Mouse (Mus musculus): ENCODE measurements around the gene Hist3h2ba.

The Hist3h2ba gene

DNA sequence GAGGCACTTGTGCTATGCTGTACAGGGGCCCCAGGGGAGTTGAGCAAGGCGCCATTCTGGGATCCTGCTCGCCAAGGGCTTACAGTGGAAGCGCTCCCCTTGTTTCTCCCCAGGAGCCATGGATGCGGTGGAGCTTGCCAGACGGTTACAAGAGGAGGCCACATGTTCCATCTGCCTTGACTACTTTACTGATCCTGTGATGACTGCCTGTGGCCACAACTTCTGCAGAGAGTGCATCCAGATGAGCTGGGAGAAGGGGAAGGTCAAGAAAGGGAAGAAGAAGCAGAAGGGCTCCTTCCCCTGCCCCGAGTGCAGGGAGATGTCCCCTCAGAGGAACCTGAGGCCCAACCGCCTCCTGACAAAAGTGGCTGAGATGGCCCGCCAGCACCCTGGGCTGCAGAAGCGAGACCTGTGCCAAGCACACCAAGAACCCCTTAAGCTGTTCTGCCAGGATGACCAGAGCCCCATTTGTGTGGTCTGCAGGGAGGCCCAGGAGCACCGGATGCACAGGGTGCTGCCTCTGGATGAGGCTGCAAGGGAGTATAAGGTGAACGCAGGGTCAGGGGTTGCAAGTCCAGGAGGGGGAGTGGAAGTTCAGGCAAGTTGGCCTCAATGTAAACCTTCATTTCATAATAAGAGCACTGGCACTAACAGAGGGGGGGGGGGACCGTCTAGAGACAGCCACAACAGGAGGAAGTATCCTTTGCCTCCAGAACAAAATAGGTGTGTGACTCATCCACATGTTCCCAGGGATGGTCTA, 16.5 kb downstream of the Hist3h2ba start:
- Histone ChIP-seq H3K27me3 (ENCODE audit: control insufficient read depth, insufficient read depth, low read length, poor library complexity, severe bottlenecking) (no peaks in the 10 kb centered on the region), H3K36me3 (ENCODE audit: control insufficient read depth, insufficient read depth, low read length, poor library complexity, severe bottlenecking) (no peaks in the 10 kb centered on the region)
- DNase-seq (ENCODE audit: low read depth, low spot score): no peak

DNA sequence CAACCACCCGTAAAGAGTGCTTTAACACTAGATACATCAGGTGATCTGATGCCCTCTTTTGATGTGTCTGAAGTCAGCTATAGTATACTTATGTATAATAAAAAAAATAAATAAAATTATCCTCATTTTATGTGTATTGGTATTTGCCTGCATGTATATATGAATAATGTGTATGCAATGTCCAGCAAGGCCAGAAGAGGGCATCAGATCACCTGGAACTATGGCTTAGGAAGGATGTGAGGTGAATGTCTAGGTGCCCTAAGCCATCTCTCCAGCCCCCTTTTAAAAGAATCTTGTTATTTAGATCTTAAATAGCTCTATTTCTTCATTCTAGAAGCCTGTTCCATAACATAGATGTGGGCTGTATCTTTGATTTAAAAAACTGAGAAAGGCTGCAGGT, 18.6 kb downstream of the Hist3h2ba start:
- Histone ChIP-seq H3K27me3 (ENCODE audit: control insufficient read depth, insufficient read depth, low read length, poor library complexity, severe bottlenecking) (no peaks in the 10 kb centered on the region), H3K36me3 (ENCODE audit: control insufficient read depth, insufficient read depth, low read length, poor library complexity, severe bottlenecking) (no peaks in the 10 kb centered on the region)
- DNase-seq (ENCODE audit: low read depth, low spot score): peak; percentile 83

DNA sequence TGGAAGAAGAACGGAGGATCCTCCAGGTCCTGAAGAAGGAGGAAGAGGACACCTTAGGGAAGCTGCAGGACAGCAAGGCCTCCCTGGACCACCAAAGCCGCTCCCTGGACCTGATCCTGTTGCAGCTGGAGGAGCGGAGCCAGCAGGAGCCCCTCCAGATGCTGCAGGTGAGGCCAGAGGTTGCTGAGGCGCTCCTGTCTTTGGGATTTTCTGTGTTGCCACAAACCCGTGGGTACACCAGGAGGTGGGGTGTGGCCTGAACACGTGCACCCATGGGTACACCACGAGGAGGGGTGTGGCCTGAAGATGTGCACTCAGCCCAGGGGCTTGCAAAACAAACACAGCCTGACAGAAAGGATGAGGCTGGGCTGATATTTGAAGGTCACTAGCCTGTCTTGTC, 19.8 kb downstream of the Hist3h2ba start:
- Histone ChIP-seq H3K27me3 (ENCODE audit: control insufficient read depth, insufficient read depth, low read length, poor library complexity, severe bottlenecking) (no peaks in the 10 kb centered on the region), H3K36me3 (ENCODE audit: control insufficient read depth, insufficient read depth, low read length, poor library complexity, severe bottlenecking) (no peaks in the 10 kb centered on the region)
- DNase-seq (ENCODE audit: low read depth, low spot score): no peak

GRCm38 (mm10) chr11:58969027-58969426, 20.3 kb downstream of the Hist3h2ba start:
- no peak for DNase-seq (ENCODE audit: low read depth, low spot score)
- Histone ChIP-seq H3K27me3 (ENCODE audit: control insufficient read depth, insufficient read depth, low read length, poor library complexity, severe bottlenecking) (no peaks in the 10 kb centered on the region), H3K36me3 (ENCODE audit: control insufficient read depth, insufficient read depth, low read length, poor library complexity, severe bottlenecking) (no peaks in the 10 kb centered on the region)

GRCm38 (mm10) chr11:58969659-58970058, 20.9 kb downstream of the Hist3h2ba start:
- no peaks in the 10 kb centered on the region for H3K27me3 ChIP-seq (ENCODE audit: control insufficient read depth, insufficient read depth, low read length, poor library complexity, severe bottlenecking)
- H3K36me3 ChIP-seq (ENCODE audit: control insufficient read depth, insufficient read depth, low read length, poor library complexity, severe bottlenecking): no peaks in the 10 kb centered on the region
- DNase-seq (ENCODE audit: low read depth, low spot score): peak; percentile 34

- no peak for DNase-seq (ENCODE audit: low read depth, low spot score)
- no peaks in the 10 kb centered on the region for H3K36me3 ChIP-seq (ENCODE audit: control insufficient read depth, insufficient read depth, low read length, poor library complexity, severe bottlenecking)
- H3K27me3 ChIP-seq (ENCODE audit: control insufficient read depth, insufficient read depth, low read length, poor library complexity, severe bottlenecking): no peaks in the 10 kb centered on the region
Measured at GRCm38 (mm10) chr11:58970831-58971530, 22.3 kb downstream of the Hist3h2ba start.

- DNase-seq (ENCODE audit: low read depth, low spot score): no peak
- Histone ChIP-seq H3K36me3 (ENCODE audit: control insufficient read depth, insufficient read depth, low read length, poor library complexity, severe bottlenecking) (no peaks in the 10 kb centered on the region), H3K27me3 (ENCODE audit: control insufficient read depth, insufficient read depth, low read length, poor library complexity, severe bottlenecking) (no peaks in the 10 kb centered on the region)
Measured at GRCm38 (mm10) chr11:58971796-58972195, 23.1 kb downstream of the Hist3h2ba start.

DNA sequence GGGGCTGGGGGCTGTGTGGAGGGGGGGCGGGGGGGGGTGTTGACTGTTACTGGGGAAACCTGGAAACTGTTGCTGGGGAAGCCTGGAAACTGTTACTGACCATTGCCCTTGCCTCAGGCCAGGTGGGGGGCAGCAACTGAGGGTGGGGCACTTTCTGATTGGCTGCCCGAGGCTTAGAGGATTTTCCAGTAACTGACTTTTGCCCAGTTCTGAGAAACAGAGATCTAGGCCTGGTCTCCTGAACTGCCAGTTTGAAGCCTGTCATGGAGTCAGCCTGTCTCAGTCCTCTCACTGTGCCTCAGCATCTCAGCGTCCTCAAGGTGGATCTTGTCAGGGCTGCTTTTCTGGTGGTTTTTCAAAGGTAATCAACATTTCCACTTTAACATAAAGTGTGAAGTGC, 25.7 kb downstream of the Hist3h2ba start:
- H3K27me3 ChIP-seq (ENCODE audit: control insufficient read depth, insufficient read depth, low read length, poor library complexity, severe bottlenecking): no peaks in the 10 kb centered on the region
- no peaks in the 10 kb centered on the region for H3K36me3 ChIP-seq (ENCODE audit: control insufficient read depth, insufficient read depth, low read length, poor library complexity, severe bottlenecking)
- DNase-seq (ENCODE audit: low read depth, low spot score): no peak

DNA sequence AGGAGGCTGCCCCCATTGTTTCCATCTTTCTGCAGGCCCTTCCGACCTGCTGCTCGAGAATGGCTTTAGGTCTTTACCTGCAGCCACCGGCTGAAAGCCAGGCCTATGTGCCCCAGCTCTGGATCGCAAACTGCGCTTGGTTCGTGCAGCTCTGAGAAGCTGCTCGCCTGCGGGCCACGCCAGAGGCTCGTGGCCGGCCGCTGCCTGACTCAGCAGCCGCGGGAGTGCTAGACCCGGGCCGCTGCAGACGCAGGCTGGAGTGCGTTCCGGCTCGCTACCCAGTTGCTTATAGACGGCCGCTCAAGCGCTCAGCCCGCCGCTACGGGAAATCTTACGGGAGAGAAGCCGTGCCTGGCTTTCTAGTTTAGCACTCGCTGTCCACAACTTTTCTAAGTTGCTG, 28.4 kb downstream of the Hist3h2ba start:
- peak; percentile 36 for DNase-seq (ENCODE audit: low read depth, low spot score)
- Histone ChIP-seq H3K27me3 (ENCODE audit: control insufficient read depth, insufficient read depth, low read length, poor library complexity, severe bottlenecking) (no peaks in the 10 kb centered on the region), H3K36me3 (ENCODE audit: control insufficient read depth, insufficient read depth, low read length, poor library complexity, severe bottlenecking) (no peaks in the 10 kb centered on the region; the same call in none of the 2 replicates)

DNA sequence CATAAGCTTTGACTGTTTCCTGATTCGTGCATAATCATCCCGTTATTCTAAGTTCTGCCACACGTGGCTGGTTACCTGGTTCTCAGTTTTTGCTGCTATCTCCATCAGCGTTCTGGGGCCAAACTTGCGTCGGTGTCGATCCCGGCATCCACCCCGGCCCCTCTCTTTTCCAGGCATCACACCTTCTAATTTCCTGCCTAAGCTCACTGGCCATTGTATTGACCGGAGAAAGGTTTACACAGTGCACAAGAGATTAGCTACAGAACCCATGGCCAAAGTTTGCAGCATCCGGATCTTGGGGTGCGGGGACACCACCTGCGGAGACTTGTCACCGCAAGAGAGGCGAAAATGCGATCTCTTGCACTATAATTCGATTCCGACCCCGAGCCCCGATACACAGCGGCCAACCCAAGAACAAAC, 28.9 kb downstream of the Hist3h2ba start:
- DNase-seq (ENCODE audit: low read depth, low spot score): peak; percentile 36
- H3K36me3 ChIP-seq (ENCODE audit: control insufficient read depth, insufficient read depth, low read length, poor library complexity, severe bottlenecking): no peaks in the 10 kb centered on the region; the same call in none of the 2 replicates
- H3K27me3 ChIP-seq (ENCODE audit: control insufficient read depth, insufficient read depth, low read length, poor library complexity, severe bottlenecking): no peaks in the 10 kb centered on the region

DNA sequence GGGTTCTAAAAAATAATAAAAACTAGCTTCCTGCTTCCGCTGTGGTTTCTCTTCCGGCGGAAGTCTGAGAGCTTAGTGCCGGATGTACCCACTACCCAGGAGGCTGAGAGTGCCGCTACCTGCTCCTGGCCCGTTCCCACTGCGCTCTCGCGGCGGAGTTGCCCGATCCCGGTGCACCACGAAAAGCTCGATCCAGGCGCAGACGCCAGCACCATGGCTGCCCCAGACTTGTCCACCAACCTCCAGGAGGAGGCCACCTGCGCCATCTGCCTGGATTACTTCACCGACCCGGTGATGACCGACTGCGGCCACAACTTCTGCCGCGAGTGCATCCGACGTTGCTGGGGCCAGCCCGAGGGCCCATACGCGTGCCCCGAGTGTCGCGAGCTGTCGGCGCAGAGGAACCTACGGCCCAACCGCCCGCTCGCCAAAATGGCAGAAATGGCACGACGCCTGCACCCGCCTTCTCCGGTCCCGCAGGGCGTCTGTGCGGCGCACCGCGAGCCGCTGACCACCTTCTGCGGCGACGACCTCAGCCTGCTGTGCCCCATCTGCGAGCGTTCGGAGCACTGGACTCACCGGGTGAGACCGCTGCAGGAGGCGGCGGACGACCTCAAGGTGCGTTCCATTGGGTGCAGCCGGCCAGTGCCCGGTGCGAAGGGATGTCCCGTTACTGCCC, 29.4 kb downstream of the Hist3h2ba start, which contains the start of gene Trim11:
Gene Trim11, plus strand, starts transcription at position 67 of the 679 bp plus-strand sequence.
- no peaks in the 10 kb centered on the region; the same call in none of the 2 replicates for H3K36me3 ChIP-seq (ENCODE audit: control insufficient read depth, insufficient read depth, low read length, poor library complexity, severe bottlenecking)
- peak; percentile 73 for DNase-seq (ENCODE audit: low read depth, low spot score)
- H3K27me3 ChIP-seq (ENCODE audit: control insufficient read depth, insufficient read depth, low read length, poor library complexity, severe bottlenecking): no peaks in the 10 kb centered on the region

GRCm38 (mm10) chr11:58978706-58979030, 29.9 kb downstream of the Hist3h2ba start:
- no peak for DNase-seq (ENCODE audit: low read depth, low spot score)
- Histone ChIP-seq H3K36me3 (ENCODE audit: control insufficient read depth, insufficient read depth, low read length, poor library complexity, severe bottlenecking) (no peaks in the 10 kb centered on the region; the same call in none of the 2 replicates), H3K27me3 (ENCODE audit: control insufficient read depth, insufficient read depth, low read length, poor library complexity, severe bottlenecking) (no peaks in the 10 kb centered on the region)

DNA sequence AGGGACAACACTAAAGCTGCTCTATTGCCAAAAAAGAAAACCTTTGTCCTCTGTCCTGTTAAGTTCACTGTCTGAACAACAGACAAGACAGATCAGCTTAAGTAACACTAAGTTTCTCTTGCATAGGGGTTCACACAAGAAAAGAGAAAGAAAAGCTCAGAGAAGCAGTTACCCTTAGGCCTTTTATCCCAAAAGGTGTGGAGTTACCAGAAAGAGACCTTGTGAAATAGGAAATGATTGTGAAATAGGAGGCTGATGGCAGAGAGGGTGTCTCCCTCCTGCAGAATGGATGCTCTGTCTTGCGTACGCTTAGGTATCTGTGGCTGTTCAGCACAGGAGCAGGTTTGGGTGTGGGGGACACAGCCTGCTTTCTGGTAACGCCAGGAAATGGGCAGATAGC, 30.5 kb downstream of the Hist3h2ba start:
- Histone ChIP-seq H3K36me3 (ENCODE audit: control insufficient read depth, insufficient read depth, low read length, poor library complexity, severe bottlenecking) (no peaks in the 10 kb centered on the region; the same call in none of the 2 replicates), H3K27me3 (ENCODE audit: control insufficient read depth, insufficient read depth, low read length, poor library complexity, severe bottlenecking) (no peaks in the 10 kb centered on the region)
- no peak for DNase-seq (ENCODE audit: low read depth, low spot score)

DNA sequence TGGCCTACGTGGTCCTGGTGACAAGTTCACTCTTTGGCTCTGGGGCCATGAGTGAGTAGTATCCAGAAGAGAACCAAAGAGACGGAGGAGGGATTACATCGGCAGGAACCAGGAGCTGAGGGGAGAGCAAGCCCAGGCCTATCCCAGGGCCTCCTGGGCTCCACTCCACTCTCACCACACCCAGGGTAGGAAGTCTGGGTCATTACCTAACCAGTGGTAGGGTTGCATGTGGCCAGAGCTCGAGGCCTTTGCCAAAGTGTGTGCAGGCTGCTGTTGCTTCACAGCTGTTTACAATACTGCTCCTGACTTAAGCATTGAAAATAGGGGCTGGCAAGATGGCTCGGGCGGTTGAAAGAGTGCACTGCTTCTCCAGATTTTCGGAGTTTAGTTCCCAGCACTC, 30.9 kb downstream of the Hist3h2ba start:
- no peaks in the 10 kb centered on the region; the same call in none of the 2 replicates for H3K36me3 ChIP-seq (ENCODE audit: control insufficient read depth, insufficient read depth, low read length, poor library complexity, severe bottlenecking)
- DNase-seq (ENCODE audit: low read depth, low spot score): no peak
- H3K27me3 ChIP-seq (ENCODE audit: control insufficient read depth, insufficient read depth, low read length, poor library complexity, severe bottlenecking): no peaks in the 10 kb centered on the region

All from splenic B cell, adult 2 months (primary cell).